Mouse (Mus musculus) G1E (cell line): ENCODE data around the gene Rhobtb1.

Experiments
- CTCF ChIP-seq: IDR thresholded peaks from 2 replicates; pipeline ENCODE4 v1.5.1; 2012; ENCODE audit warnings: low read depth, low read length, inconsistent platforms, mixed read lengths
- GATA1 ChIP-seq: IDR thresholded peaks from 2 replicates; pipeline ENCODE4 v1.6.1; 2012; ENCODE audit warnings: borderline replicate concordance, low read length, inconsistent platforms, mixed read lengths
- TAL1 ChIP-seq: conservative IDR thresholded peaks from 2 replicates; pipeline ENCODE4 v1.6.1; 2012; ENCODE audit warnings: low read depth, low read length, inconsistent platforms, mixed read lengths

- TF ChIP-seq CTCF, result no peak
- no peak for TF ChIP-seq GATA1
- TF ChIP-seq TAL1, result no peak
These were observed 32.3 kb upstream of the Rhobtb1 start for GRCm38 (mm10) chr10:69118893-69119292.
